Mouse (Mus musculus) hindbrain, embryonic 14.5 days (tissue): Measurements from ENCODE around the gene Large2. TPM values are rescaled to one million over a fixed set of nuclear protein-coding genes. Genes with fewer than 3 reads are reported as not detected.

Experiments
- ATAC-seq: fragments of 200-750 bp; cut with Nextera tagmentation; 2 replicates; pipeline ENCODE4 v1.8.0; 2017; ENCODE audit warnings: moderate number of reproducible peaks, mild to moderate bottlenecking, moderate TSS enrichment, moderate library complexity; ENCODE audit not compliant: low FRiP score
- DNase-seq: peaks from one replicate; pipeline ENCODE4 v3.0.0-alpha.2; 2015; ENCODE audit warnings: low spot score
- H3K27ac ChIP-seq: fragments of 300-500 bp; sonication (generic); 2 replicates; pipeline ENCODE4 v1.5.1; 2014; ENCODE audit warnings: mild to moderate bottlenecking, moderate library complexity
- H3K27me3 ChIP-seq: fragments of 300-500 bp; sonication (generic); 2 replicates; pipeline ENCODE4 v1.6.1; 2014; ENCODE audit warnings: mild to moderate bottlenecking, low read length, mixed read lengths; ENCODE audit not compliant: control insufficient read depth, insufficient read depth
- H3K36me3 ChIP-seq: fragments of 300-500 bp; sonication (generic); replicated peaks from 2 replicates; pipeline ENCODE4 v1.6.1; 2014; ENCODE audit not compliant: control insufficient read depth, insufficient read depth
- H3K4me1 ChIP-seq: fragments of 300-500 bp; sonication (generic); replicated peaks from 2 replicates; pipeline ENCODE4 v1.6.1; 2014; ENCODE audit warnings: antibody characterized with exemption, low read length, mixed read lengths; ENCODE audit not compliant: control insufficient read depth, insufficient read depth
- H3K4me2 ChIP-seq: fragments of 300-500 bp; sonication (generic); replicated peaks from 2 replicates; pipeline ENCODE4 v1.6.1; 2014; ENCODE audit warnings: mild to moderate bottlenecking, moderate library complexity
- H3K4me3 ChIP-seq: fragments of 300-500 bp; sonication (generic); replicated peaks from 2 replicates; pipeline ENCODE4 v1.5.1; 2014; ENCODE audit warnings: mild to moderate bottlenecking, low read length
- H3K9ac ChIP-seq: fragments of 300-500 bp; sonication (generic); 2 replicates; pipeline ENCODE4 v1.6.1; 2014
- H3K9me3 ChIP-seq: fragments of 300-500 bp; sonication (generic); 2 replicates; pipeline ENCODE4 v1.6.1; 2016; ENCODE audit warnings: low read length; ENCODE audit not compliant: control insufficient read depth
- WGBS: fragments of 180-500 bp; shearing (Covaris S2); extraction: QIAGEN DNeasy Blood & Tissue Kit; methylation state at CpG from one replicate; pipeline ENCODE4 v1.1.7; 2014; 5-methylcytosine and 5-hydroxymethylcytosine counted together
- polyA plus RNA-seq: library from polyadenylated mRNA; unstranded; fragments of >200 nt; fragmentation: Nextera tagmentation; extraction: Ambion mirVana; gene quantifications from 2 replicates; pipeline ENCODE4 v1.2.1, GENCODE M21; 2014

Gene Large2
- polyA plus RNA-seq, 1 experiment from 2014 or later, result 2.0 TPM

GRCm38 (mm10) chr2:92365568-92365967 is 9.1 kb downstream of the Large2 start:
- Histone ChIP-seq H3K36me3 (peaks cover 21% of the 10 kb centered on the region), H3K9ac (no peak overlapping the region), H3K4me2 (no peak overlapping the region), H3K27me3 (peaks cover 16% of the 10 kb centered on the region), H3K4me3 (no peak overlapping the region), H3K9me3 (no peaks in the 10 kb centered on the region), H3K4me1 (peaks cover under 1% of the 10 kb centered on the region), H3K27ac (no peak overlapping the region)
- 93% methylated on average over 10 of the region's 10 CpGs for WGBS
- no peak for ATAC-seq
- no peak for DNase-seq

DNA sequence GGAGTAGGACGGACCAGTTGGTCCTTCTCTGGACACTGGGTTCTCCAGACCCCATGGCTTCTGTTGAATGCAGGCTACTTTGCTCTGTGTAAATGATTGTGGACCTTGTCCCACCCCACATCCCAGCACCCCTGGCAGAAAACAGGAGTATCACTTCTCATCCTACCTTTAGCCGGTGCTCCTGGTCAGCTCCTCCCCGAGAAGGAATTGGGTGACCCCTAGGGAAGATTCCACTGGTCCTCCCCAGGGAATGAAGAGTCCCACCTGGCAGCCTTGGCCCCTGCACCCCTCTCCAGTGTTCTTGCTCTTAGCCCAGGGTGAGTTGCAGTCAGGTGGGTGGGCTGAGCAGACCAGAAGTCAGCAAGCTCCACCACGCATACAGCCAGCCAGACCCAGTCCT is 10.6 kb downstream of the Large2 start:
- WGBS, result 88% methylated on average over 4 of the region's 4 CpGs
- ATAC-seq, result no peak
- Histone ChIP-seq H3K9ac (no peak overlapping the region), H3K36me3 (peaks cover 36% of the 10 kb centered on the region), H3K4me3 (no peak overlapping the region), H3K4me1 (no peaks in the 10 kb centered on the region), H3K9me3 (no peaks in the 10 kb centered on the region), H3K27me3 (peaks cover 1% of the 10 kb centered on the region), H3K27ac (no peak overlapping the region), H3K4me2 (no peak overlapping the region)
- no peak for DNase-seq

GRCm38 (mm10) chr2:92362571-92363228 is 12.0 kb downstream of the Large2 start:
- Histone ChIP-seq H3K27me3 (no peaks in the 10 kb centered on the region), H3K9ac (no peak overlapping the region), H3K4me3 (no peak overlapping the region), H3K4me2 (no peak overlapping the region), H3K4me1 (no peaks in the 10 kb centered on the region), H3K27ac (no peak overlapping the region), H3K9me3 (no peaks in the 10 kb centered on the region), H3K36me3 (peaks cover 50% of the 10 kb centered on the region)
- 97% methylated on average over 6 of the region's 6 CpGs for WGBS
- DNase-seq, result no peak
- ATAC-seq, result no peak

GRCm38 (mm10) chr2:92361795-92362194 is 12.9 kb downstream of the Large2 start:
- peaks cover 59% of the 10 kb centered on the region for H3K36me3 ChIP-seq
- ATAC-seq (no peak), DNase-seq (no peak)

DNA sequence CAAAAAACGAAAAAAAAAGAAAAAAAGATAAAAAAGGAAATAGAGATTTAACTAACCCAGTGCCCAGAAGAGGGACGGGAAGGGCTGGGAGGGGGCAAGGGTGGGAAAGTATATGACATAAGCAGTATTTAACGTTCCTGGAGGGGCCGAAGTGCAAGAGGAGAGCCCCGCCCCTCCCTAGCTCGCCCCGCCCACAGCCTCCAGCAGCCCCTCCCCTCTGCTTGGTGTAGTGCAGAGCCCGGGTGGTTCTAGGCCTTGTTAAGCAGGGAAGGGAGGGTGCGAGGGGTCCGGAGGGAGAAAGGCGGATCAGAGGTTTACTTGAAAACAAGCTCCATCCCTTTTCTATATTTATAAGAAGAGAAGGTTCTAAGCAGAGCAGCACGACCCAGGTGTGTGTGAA is 13.8 kb downstream of the Large2 start:
- H3K9me3 ChIP-seq, result no peaks in the 10 kb centered on the region
- no peaks in the 10 kb centered on the region for H3K27me3 ChIP-seq
- H3K9ac ChIP-seq, result no peak overlapping the region
- H3K4me2 ChIP-seq, result no peak overlapping the region
- ATAC-seq (0 out of 2 replicates have a peak, but pooled peaks have one; percentile 24), DNase-seq (no peak)
- no peaks in the 10 kb centered on the region for H3K4me1 ChIP-seq
- WGBS, result 32% methylated on average over 12 of the region's 12 CpGs
- peaks cover 67% of the 10 kb centered on the region for H3K36me3 ChIP-seq
- no peak overlapping the region for H3K4me3 ChIP-seq
- no peak overlapping the region for H3K27ac ChIP-seq

More at GRCm38 (mm10) chr2:92361795-92362194, 12.9 kb downstream of the Large2 start:
- H3K27me3 ChIP-seq, result no peaks in the 10 kb centered on the region
- H3K4me2 ChIP-seq, result no peak overlapping the region
- no peaks in the 10 kb centered on the region for H3K4me1 ChIP-seq
- no peak overlapping the region for H3K9ac ChIP-seq
- H3K4me3 ChIP-seq, result no peak overlapping the region
- WGBS, result 79% methylated on average over 8 of the region's 8 CpGs
- no peaks in the 10 kb centered on the region for H3K9me3 ChIP-seq
- H3K27ac ChIP-seq, result no peak overlapping the region

DNA sequence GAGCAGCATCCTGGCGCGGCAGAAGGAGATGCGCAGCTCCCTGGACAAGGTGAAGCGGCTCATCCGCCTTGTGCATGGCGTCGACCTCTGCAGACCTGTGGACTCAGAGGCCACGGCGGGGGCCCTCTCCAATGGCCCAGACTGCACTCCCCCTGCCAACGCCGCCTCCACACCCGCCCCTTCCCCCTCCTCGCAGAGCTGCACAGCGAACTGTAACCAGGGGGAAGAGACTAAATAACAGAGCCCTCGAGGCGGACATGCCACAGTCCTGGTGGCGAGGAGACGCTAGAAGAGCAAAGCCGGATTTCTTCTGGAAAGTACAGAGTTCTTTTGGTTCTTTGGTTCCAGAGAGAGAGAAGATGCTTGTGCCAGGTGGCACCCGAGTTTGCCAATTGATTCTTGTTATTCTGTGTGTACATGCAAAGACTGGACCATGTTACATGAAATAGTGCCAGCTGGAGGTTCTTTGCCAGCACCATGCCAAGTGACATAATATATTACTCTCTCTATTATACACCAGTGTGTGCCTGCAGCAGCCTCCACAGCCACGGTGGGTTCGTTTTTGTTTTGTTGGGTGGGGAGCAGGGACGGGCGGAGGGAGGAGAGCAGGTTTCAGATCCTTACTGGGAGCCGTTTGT is 14.4 kb downstream of the Large2 start:
- no peak overlapping the region for H3K4me3 ChIP-seq
- WGBS, result 62% methylated on average over 25 of the region's 25 CpGs
- DNase-seq (peak; percentile 41), ATAC-seq (peak; percentile 53; the same call in 1 of the 2 replicates)
- peak overlapping the region; percentile 20; the same call in 1 of the 2 replicates for H3K27ac ChIP-seq
- no peak overlapping the region for H3K9ac ChIP-seq
- no peaks in the 10 kb centered on the region for H3K27me3 ChIP-seq
- H3K4me2 ChIP-seq, result no peak overlapping the region
- peaks cover 67% of the 10 kb centered on the region for H3K36me3 ChIP-seq
- H3K4me1 ChIP-seq, result no peaks in the 10 kb centered on the region
- H3K9me3 ChIP-seq, result no peaks in the 10 kb centered on the region

DNA sequence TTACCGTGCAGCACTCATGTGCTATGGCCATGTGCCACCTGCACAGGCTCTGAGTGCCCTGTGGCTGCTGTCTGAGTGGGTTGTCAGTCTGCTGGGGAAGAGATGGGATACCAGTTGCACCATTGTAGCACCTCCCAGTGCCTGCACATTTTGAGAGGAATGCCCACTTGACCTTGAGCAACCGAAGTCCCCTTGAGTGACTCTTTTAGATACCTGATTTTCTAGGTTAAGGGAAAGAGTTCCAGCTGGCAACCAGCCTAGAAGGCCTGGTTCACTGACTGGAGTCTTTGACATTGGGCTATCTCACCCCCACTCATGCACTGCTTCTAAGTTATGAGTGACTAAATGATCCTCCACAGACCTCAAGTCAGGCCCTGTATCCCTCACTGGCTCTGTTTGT is 15.4 kb downstream of the Large2 start:
- no peak overlapping the region for H3K9ac ChIP-seq
- ATAC-seq (no peak), DNase-seq (no peak)
- H3K27ac ChIP-seq, result no peak overlapping the region
- no peak overlapping the region for H3K4me3 ChIP-seq
- H3K36me3 ChIP-seq, result peaks cover 67% of the 10 kb centered on the region
- H3K9me3 ChIP-seq, result no peaks in the 10 kb centered on the region
- no peak overlapping the region for H3K4me2 ChIP-seq
- no peaks in the 10 kb centered on the region for H3K27me3 ChIP-seq
- H3K4me1 ChIP-seq, result no peaks in the 10 kb centered on the region
- 88% methylated on average over 2 of the region's 2 CpGs for WGBS

DNA sequence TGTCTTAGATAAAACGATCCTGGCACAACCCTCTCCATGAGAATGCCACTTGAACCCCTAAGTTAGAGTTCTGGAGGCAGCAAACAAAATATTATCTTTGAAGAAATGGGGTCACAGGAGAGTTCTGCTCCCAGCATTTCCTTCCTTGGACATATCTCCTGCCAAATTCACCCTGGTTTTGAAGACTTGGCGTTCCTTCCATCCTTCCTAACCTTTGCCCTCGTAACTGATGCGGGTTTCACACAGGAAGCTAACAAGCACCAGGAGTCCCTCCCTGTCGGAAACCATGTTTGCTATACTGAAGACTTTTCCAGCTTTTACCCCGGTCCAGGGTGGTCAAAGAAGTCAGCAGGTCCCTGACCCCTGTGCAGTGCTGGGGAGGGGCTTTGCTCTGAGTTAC is 20.4 kb downstream of the Large2 start:
- no peak overlapping the region for H3K4me3 ChIP-seq
- ATAC-seq, result no peak
- H3K4me1 ChIP-seq, result no peaks in the 10 kb centered on the region
- H3K36me3 ChIP-seq, result peaks cover 71% of the 10 kb centered on the region
- H3K27me3 ChIP-seq, result no peaks in the 10 kb centered on the region
- H3K4me2 ChIP-seq, result no peak overlapping the region
- DNase-seq, result no peak
- no peak overlapping the region for H3K9ac ChIP-seq
- H3K9me3 ChIP-seq, result no peaks in the 10 kb centered on the region
- 68% methylated on average over 6 of the region's 6 CpGs for WGBS
- H3K27ac ChIP-seq, result no peak overlapping the region

GRCm38 (mm10) chr2:92353402-92353801 is 21.3 kb downstream of the Large2 start:
- DNase-seq (no peak), ATAC-seq (no peak)
- Histone ChIP-seq H3K9ac (no peak overlapping the region), H3K4me2 (no peak overlapping the region), H3K9me3 (no peaks in the 10 kb centered on the region), H3K4me3 (no peak overlapping the region), H3K4me1 (no peaks in the 10 kb centered on the region), H3K27ac (no peak overlapping the region), H3K27me3 (no peaks in the 10 kb centered on the region), H3K36me3 (peaks cover 68% of the 10 kb centered on the region)
- WGBS, result 26% methylated on average over 5 of the region's 5 CpGs
